Mouse (Mus musculus) macrophage (primary cell): ENCODE measurements around the gene Wfdc17. TPM values are rescaled to one million over a fixed set of nuclear protein-coding genes. Genes with fewer than 3 reads are reported as not detected.

Source experiments
- H3K27ac ChIP-seq: fragments of 350-480 bp; formaldehyde crosslinking; 2 replicates; pipeline ENCODE4 v1.9.0; 2021
- H3K36me3 ChIP-seq: fragments of 350-480 bp; formaldehyde crosslinking; 2 replicates; pipeline ENCODE4 v1.9.0; 2021; ENCODE audit errors: inconsistent target
- H3K4me3 ChIP-seq: fragments of 350-480 bp; formaldehyde crosslinking; 2 replicates; pipeline ENCODE4 v1.9.0; 2021; ENCODE audit errors: inconsistent target
- H3K79me2 ChIP-seq: fragments of 350-480 bp; formaldehyde crosslinking; 2 replicates; pipeline ENCODE4 v1.9.0; 2021; ENCODE audit errors: inconsistent target
- WGBS: methylation state at CpG from one replicate; pipeline ENCODE4 v1.1.7; 2026; ENCODE audit warnings: inconsistent platforms; ENCODE audit not compliant: missing documents; 5-methylcytosine and 5-hydroxymethylcytosine counted together
- polyA plus RNA-seq: library from polyadenylated mRNA; stranded (reverse); fragments of 250-400 nt; gene quantifications from 3 replicates; pipeline ENCODE4 v1.2.4, GENCODE M21; 2018; ENCODE audit warnings: inconsistent platforms
- total RNA-seq, 78 experiments: library from RNA; depleted of rRNA; stranded (reverse); fragments of 250-400 nt; gene quantifications; 1 replicate in 9 of 78; 2 replicates in 24 of 78; 3 replicates in 43 of 78; 4 replicates in 2 of 78; pipeline ENCODE4 v1.2.4; 2018; ENCODE audit warnings: inconsistent platforms in 56 of 78

Gene Wfdc17
- total RNA-seq (2018; cell fraction: chromatin; rRNA removed) = 10 to 100 TPM in 25 of 26 experiments, 1 to 10 TPM in 1; 9.2 to 36.1 (median 20.8) TPM
- total RNA-seq (2018; cell fraction: cytosol; rRNA removed) = 1,000 to 10,000 TPM; 1,028 to 1,534 (median 1,306) TPM
- total RNA-seq (2018; cell fraction: nucleus; rRNA removed) = 100 to 1,000 TPM; 120 to 399 (median 211) TPM
- polyA plus RNA-seq = 635 to 1,651 TPM (median 1,108 TPM) in 3 replicates

GRCm38 (mm10) chr11:83703705-83704104 is at the start of gene Wfdc17:
TSS of gene Wfdc17 (plus strand) at chr11:83703991.
- Histone ChIP-seq H3K36me3 (no peaks in the 10 kb centered on the region), H3K4me3 (peak within 1 kb of the TSS; percentile 41), H3K27ac (peak within 1 kb of the TSS; percentile 96), H3K79me2 (peaks cover 9% of the 10 kb centered on the region; the same call in 1 of the 2 replicates)
- 0% methylated on average over 1 of the region's 1 CpGs for WGBS

GRCm38 (mm10) chr11:83654606-83655005 is 49.2 kb upstream of the Wfdc17 start:
- 96% methylated on average over 8 of the region's 8 CpGs for WGBS
- Histone ChIP-seq H3K27ac (0 out of 2 replicates have a peak overlapping the region, but pooled peaks have one; percentile 30), H3K36me3 (peaks cover 10% of the 10 kb centered on the region; the same call in 1 of the 2 replicates), H3K4me3 (no peak overlapping the region), H3K79me2 (peaks cover 34% of the 10 kb centered on the region)

GRCm38 (mm10) chr11:83657508-83657907 is 46.3 kb upstream of the Wfdc17 start:
- Histone ChIP-seq H3K4me3 (no peak overlapping the region), H3K79me2 (peaks cover 12% of the 10 kb centered on the region; the same call in 1 of the 2 replicates), H3K27ac (peak overlapping the region; percentile 55), H3K36me3 (0 out of 2 replicates have a peak, but pooled peaks cover 4% of the 10 kb centered on the region)
- 58% methylated on average over 3 of the region's 3 CpGs for WGBS

- Histone ChIP-seq H3K36me3 (0 out of 2 replicates have a peak, but pooled peaks cover 4% of the 10 kb centered on the region), H3K79me2 (peaks cover 12% of the 10 kb centered on the region), H3K27ac (peak overlapping the region; percentile 55), H3K4me3 (no peak overlapping the region)
- 1% methylated on average over 6 of the region's 6 CpGs for WGBS
Observed at GRCm38 (mm10) chr11:83658797-83659196, 45.0 kb upstream of the Wfdc17 start.

- Histone ChIP-seq H3K79me2 (peaks cover 18% of the 10 kb centered on the region), H3K36me3 (no peaks in the 10 kb centered on the region), H3K27ac (peak within 1 kb of the TSS; percentile 96), H3K4me3 (peak within 1 kb of the TSS; percentile 65)
- WGBS = 11% methylated on average over 6 of the region's 6 CpGs
Observed at GRCm38 (mm10) chr11:83662204-83662603, 41.6 kb upstream of the Wfdc17 start, which contains the start of gene Ccl4. TSS of gene Ccl4 (plus strand) at chr11:83662584.

GRCm38 (mm10) chr11:83663532-83663931 is 40.3 kb upstream of the Wfdc17 start:
- H3K4me3 ChIP-seq = peak overlapping the region; percentile 65
- peak overlapping the region; percentile 96 for H3K27ac ChIP-seq
- 3% methylated on average over 5 of the region's 5 CpGs for whole genome bisulfite sequencing

GRCm38 (mm10) chr11:83671743-83672142 is 32.0 kb upstream of the Wfdc17 start:
- Histone ChIP-seq H3K27ac (no peak overlapping the region), H3K79me2 (no peaks in the 10 kb centered on the region), H3K4me3 (no peak overlapping the region)

More at GRCm38 (mm10) chr11:83663532-83663931, 40.3 kb upstream of the Wfdc17 start:
- Histone ChIP-seq H3K36me3 (no peaks in the 10 kb centered on the region), H3K79me2 (peaks cover 18% of the 10 kb centered on the region)

GRCm38 (mm10) chr11:83675665-83676064 is 28.1 kb upstream of the Wfdc17 start:
- WGBS = 13% methylated on average over 1 of the region's 1 CpGs
- no peak overlapping the region for H3K4me3 ChIP-seq
- no peaks in the 10 kb centered on the region for H3K79me2 ChIP-seq
- H3K36me3 ChIP-seq = no peaks in the 10 kb centered on the region
- peak overlapping the region; percentile 22; the same call in 1 of the 2 replicates for H3K27ac ChIP-seq

More at GRCm38 (mm10) chr11:83671743-83672142, 32.0 kb upstream of the Wfdc17 start:
- no peaks in the 10 kb centered on the region for H3K36me3 ChIP-seq

GRCm38 (mm10) chr11:83689918-83690317 is 13.9 kb upstream of the Wfdc17 start:
- H3K27ac ChIP-seq = no peak overlapping the region
- H3K36me3 ChIP-seq = no peaks in the 10 kb centered on the region
- no peak overlapping the region for H3K4me3 ChIP-seq
- H3K79me2 ChIP-seq = no peaks in the 10 kb centered on the region
- WGBS = 100% methylated on average over 1 of the region's 1 CpGs

- no peak overlapping the region for H3K4me3 ChIP-seq
- WGBS = 83% methylated on average over 1 of the region's 1 CpGs
- no peak overlapping the region for H3K27ac ChIP-seq
- H3K36me3 ChIP-seq = no peaks in the 10 kb centered on the region
- no peaks in the 10 kb centered on the region for H3K79me2 ChIP-seq
Observed at GRCm38 (mm10) chr11:83692008-83692407, 11.8 kb upstream of the Wfdc17 start.

GRCm38 (mm10) chr11:83708715-83709114 is 4.9 kb downstream of the Wfdc17 start, which contains the start of gene Wfdc18:
TSS of gene Wfdc18 (plus strand) at chr11:83709015.
- H3K36me3 ChIP-seq = no peaks in the 10 kb centered on the region
- H3K4me3 ChIP-seq = no peak within 1 kb of the TSS
- peaks cover 9% of the 10 kb centered on the region; the same call in 1 of the 2 replicates for H3K79me2 ChIP-seq
- no peak within 1 kb of the TSS for H3K27ac ChIP-seq
- WGBS = 83% methylated on average over 4 of the region's 4 CpGs

- Histone ChIP-seq H3K27ac (no peak overlapping the region), H3K36me3 (no peaks in the 10 kb centered on the region), H3K4me3 (no peak overlapping the region), H3K79me2 (peaks cover 5% of the 10 kb centered on the region; the same call in 1 of the 2 replicates)
- WGBS = 98% methylated on average over 5 of the region's 5 CpGs
Observed at GRCm38 (mm10) chr11:83709683-83710082, 5.9 kb downstream of the Wfdc17 start.

- 31% methylated on average over 1 of the region's 1 CpGs for WGBS
- H3K27ac ChIP-seq = no peak overlapping the region
- no peaks in the 10 kb centered on the region for H3K79me2 ChIP-seq
- H3K4me3 ChIP-seq = no peak overlapping the region
- H3K36me3 ChIP-seq = no peaks in the 10 kb centered on the region
Observed at GRCm38 (mm10) chr11:83712671-83713070, 8.9 kb downstream of the Wfdc17 start.

- H3K27ac ChIP-seq = peak overlapping the region; percentile 12; the same call in 1 of the 2 replicates
- no peak overlapping the region for H3K4me3 ChIP-seq
- H3K79me2 ChIP-seq = no peaks in the 10 kb centered on the region
- WGBS = 0% methylated on average over 2 of the region's 2 CpGs
- no peaks in the 10 kb centered on the region for H3K36me3 ChIP-seq
Observed at GRCm38 (mm10) chr11:83713925-83714324, 10.1 kb downstream of the Wfdc17 start.

- no peaks in the 10 kb centered on the region for H3K79me2 ChIP-seq
- peak overlapping the region; percentile 55 for H3K27ac ChIP-seq
- 48% methylated on average over 6 of the region's 6 CpGs for WGBS
Observed at GRCm38 (mm10) chr11:83717042-83717665, 13.4 kb downstream of the Wfdc17 start.

More at GRCm38 (mm10) chr11:83717042-83717665, 13.4 kb downstream of the Wfdc17 start:
- Histone ChIP-seq H3K36me3 (no peaks in the 10 kb centered on the region), H3K4me3 (no peak overlapping the region)
